Mouse (Mus musculus) erythroblast, adult 5-6 weeks (primary cell): ENCODE measurements around the gene Trdmt1. TPM values are rescaled to one million over a fixed set of nuclear protein-coding genes. Genes with fewer than 3 reads are reported as not detected.
"Not testable (repeated sequence)": the region's sequence is repeated elsewhere in the genome, so short reads cannot be mapped to it uniquely, and the experiment has no call there.

Experiments
- ATAC-seq: replicated peaks from 2 replicates; pipeline ENCODE4 v1.8.0; 2016; ENCODE audit warnings: moderate number of reproducible peaks, mild to moderate bottlenecking, moderate TSS enrichment, inconsistent platforms; ENCODE audit not compliant: poor library complexity, low FRiP score, severe bottlenecking
- total RNA-seq, 2 experiments: library from RNA; stranded (forward) in 1 of 2; stranded (reverse) in 1 of 2; fragments of 150-400 nt in 1 of 2; fragments of 200-764, 138-1000 nt in 1 of 2; gene quantifications; 2 replicates each; pipeline versions ENCODE4 v1.2.3 to v1.2.4; 2015 to 2017; ENCODE audit warnings: low replicate concordance in 2 of 2

The Trdmt1 gene
- total RNA-seq (2015; ENCODE audit: low replicate concordance) (8.6 and 9.2 TPM in 2 replicates), total RNA-seq (2017; ENCODE audit: low replicate concordance) (2.2 and 3.8 TPM in 2 replicates)

DNA sequence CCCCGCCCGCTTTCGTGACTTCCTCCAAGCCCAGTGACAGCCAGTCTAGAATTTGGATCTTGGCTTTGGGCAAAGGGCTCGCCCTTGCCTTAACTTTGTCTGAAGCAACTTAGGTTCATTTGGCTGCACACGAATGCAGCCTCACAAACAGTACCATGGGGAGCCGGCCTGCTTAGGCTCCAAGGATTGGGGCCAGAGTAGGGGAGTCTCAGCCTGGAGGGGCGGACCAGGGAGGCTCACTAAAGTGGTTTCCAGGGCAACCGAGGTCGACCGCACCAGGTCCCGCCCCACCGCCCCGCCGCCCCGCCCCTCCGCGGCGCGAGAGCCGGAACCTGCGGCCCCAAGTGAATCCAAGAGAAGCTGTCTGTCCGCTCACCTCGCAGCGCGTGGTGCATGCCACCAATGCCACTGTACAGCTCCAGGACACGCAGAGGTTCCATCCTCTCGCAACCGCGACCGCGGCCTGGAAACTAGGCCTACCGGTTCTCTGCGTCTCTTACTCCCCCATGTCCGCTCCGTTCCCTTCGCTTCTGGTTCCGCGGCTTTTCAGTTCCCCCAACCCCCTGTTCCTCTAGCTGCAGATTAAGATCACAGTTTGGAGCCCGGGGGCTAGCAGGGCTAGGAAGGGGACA is at the start of gene Trdmt1:
Trdmt1 (minus strand) TSS at position 476 of the 632 bp plus-strand sequence.
- peak; percentile 96 for ATAC-seq

DNA sequence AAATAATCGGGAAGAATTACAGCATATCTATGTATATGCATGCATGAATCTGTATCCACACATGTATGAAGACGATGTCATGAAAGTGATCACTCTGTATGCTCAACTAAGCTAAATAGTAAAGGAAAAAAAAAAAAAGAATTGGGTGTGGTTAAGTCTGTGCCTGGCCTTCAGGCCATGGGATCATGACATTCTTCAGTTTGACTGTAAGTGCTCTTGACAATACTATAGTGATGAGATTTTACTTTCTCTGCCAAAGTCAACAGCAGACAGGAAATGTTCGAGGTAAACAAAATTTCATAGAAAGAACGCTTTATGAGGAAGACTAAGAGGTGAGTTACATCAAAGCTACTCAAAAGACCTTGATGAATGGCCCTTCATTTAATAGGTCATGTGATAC is 48.9 kb upstream of the Trdmt1 start:
- ATAC-seq: no peak

DNA sequence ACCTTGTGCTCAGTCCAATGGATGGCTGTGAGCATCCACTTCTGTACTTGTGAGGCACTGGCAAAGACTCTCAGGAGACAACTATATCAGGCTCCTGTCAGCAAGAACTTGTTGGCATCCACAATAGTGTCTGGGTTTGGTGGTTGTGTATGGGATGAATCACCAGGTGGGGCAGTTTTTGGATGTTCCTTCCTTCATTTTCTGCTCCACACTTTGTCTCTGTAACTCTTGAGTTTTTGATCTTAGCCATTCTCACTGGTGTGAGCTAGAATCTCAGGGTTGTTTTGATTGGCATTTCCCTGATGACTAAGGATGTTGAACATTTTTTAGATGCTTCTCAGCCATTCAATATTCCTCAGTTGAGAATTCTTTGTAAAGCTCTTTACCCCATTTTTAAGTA is 39.3 kb upstream of the Trdmt1 start:
- ATAC-seq: not testable (repeated sequence)

DNA sequence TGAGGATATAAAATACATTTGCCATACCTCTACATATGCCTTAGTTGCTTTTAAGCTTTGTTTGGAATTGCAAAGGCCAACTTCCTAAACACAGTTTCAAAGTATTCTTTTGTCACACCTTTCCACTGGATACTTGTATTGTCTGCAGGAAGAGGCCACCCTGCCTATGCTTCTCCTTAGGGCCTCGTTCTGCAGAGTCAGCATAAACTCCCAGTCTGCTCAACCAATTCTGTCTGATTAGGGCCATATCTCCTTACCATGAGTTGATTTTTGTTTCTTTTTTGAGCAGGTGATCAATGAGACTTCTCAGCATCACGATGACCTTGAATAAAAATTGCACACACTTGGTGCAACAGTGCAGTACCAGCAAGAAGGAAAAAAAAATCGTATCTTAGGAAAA is 37.7 kb upstream of the Trdmt1 start:
- no peak for ATAC-seq

DNA sequence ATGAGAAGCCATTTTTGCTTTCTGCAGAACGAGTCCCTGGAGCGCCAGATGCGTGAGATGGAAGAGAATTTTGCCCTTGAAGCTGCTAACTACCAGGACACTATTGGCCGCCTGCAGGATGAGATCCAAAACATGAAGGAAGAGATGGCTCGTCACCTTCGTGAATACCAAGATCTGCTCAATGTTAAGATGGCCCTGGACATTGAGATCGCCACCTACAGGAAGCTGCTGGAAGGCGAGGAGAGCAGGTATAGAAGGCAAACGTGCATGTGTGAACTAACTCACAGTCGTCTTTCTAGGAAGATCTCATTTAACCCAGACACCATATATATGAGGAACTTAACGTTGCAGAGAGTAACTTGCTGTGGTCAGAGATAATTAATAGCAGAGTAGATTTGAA is 35.5 kb upstream of the Trdmt1 start:
- ATAC-seq: no peak

DNA sequence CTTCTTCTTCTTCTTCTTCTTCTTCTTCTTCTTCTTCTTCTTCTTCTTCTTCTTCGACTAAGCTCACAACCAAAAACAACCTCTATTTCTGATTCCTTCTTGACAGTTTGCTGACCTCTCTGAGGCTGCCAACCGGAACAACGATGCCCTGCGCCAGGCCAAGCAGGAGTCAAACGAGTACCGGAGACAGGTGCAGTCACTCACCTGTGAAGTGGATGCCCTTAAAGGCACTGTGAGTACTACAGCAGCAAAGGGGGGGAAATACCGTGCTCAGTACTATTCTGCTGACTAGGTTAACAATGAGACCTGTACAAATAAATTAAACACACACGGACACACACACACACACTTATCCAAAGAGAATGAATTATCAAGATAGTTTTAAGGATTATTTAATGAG is 34.8 kb upstream of the Trdmt1 start:
- ATAC-seq: no peak

DNA sequence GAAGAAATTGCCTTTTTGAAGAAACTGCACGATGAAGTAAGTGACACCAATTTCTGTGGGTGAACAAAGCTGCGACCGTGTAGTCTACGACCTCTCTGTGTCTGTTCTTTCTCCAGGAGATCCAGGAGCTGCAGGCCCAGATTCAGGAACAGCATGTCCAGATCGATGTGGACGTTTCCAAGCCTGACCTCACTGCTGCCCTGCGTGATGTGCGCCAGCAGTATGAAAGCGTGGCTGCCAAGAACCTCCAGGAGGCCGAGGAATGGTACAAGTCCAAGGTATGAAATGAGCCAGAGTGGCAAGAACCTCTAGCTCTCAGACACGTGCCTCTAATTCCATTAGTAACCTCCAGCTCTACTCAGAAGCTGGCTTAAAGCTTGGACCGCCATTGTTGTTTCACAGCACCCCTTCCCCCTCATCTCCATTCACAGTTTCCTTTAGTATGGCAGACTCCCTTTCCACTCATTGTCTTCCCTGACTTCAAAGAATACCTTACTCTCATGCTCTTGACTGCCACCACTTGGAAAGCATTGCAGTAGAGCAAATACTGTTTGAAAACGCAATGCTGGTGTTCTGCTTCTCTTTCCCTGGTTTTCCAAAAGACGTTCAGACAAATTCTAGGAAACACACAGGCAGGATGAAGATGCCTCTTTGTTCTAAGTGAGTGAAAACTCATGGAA is 34.1 kb upstream of the Trdmt1 start:
- ATAC-seq: no peak

DNA sequence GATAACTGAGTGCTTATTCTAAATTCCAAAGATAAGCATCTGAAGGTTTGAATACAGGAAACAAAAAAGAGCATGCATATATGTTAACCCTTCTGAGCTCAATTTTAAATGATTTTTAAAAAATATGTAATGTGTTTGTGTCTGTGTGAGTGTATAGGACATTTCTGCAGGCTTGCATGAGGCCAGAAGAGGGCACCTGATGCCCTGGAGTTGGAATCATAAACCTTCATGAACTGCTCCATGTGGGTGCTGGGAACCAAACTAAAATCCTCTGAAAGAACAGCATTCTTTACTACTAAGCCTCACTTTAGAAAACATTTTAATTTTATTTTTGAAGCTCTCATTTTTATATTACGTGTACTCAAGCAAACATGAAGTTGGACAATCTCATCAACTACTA is 32.9 kb upstream of the Trdmt1 start:
- ATAC-seq: no peak

DNA sequence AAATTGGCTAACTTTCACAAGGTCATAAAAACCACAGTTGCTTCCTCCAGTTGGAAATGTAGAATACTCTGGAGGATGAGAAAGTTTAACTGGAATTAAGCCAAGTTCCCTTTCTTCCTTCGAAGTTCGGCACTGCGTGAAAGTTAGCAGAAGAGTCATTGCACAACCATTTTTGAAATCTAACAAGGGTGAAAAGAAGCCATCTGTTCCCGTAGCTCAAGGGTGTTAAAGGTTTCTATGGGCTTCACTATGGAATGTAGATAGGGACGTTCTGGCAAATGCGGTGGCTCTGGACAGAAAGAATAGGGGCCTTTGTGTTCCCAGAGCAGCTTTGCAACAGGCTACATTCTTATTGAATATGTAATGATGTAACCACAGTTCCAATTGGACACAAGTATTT is 31.5 kb upstream of the Trdmt1 start:
- ATAC-seq: no peak

DNA sequence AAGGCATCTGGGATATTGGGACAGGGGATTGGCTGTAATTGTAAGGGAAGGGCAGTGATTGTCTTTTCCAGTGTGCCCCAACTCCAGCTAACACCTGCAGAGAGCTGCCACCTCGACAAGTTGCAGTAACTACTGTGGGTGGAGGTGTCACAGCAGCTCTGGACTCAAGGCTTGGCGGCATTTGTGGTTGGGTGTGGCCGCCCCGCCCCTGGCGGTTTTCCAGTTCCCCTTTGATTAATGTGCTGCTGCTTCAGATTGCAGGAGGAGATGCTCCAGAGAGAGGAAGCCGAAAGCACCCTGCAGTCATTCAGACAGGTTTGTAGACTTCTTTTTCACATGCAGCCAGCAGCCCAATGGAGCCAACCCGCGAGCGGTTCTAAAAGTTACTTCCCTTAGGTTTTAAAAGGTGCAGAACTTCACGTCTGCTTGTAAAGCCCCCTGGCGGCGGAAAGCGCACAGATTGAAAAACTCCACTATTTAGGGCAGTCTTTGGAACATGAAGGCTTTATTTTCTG is 30.9 kb upstream of the Trdmt1 start:
- no peak for ATAC-seq

DNA sequence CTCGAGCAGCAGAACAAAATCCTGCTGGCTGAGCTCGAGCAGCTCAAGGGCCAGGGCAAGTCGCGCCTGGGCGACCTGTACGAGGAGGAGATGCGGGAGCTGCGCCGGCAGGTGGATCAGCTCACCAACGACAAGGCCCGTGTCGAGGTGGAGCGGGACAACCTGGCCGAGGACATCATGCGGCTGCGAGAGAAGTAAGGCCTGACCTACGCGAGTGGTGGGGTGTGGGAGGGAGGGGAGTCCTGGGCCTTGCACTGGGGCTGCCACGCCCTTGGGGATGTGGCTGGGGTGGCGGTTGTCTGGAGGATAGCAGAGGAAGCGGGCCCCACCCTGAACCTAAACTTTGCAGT is 30.3 kb upstream of the Trdmt1 start:
- ATAC-seq: no peak

DNA sequence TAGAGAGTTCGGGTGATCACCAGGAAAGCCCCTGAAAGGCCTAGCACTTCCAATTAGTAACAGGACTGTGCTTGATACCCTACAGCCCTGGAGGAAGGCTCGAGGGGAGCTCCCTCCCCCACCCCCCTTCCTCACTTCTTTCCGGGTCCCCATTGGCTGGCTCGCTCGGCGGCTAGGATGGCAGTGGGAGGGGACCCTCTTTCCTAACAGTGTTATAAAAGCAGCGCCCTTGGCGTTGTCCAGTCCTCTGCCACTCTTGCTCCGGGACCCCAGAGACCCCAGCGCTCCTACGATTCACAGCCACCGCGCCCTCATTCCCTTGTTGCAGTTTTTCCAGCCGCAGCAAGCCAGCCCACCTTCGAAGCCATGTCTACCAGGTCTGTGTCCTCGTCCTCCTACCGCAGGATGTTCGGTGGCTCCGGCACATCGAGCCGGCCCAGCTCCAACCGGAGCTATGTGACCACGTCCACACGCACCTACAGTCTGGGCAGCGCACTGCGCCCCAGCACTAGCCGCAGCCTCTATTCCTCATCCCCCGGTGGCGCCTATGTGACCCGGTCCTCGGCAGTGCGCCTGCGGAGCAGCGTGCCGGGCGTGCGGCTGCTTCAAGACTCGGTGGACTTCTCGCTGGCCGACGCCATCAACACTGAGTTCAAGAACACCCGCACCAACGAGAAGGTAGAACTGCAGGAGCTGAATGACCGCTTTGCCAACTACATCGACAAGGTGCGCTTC is 29.8 kb upstream of the Trdmt1 start:
- ATAC-seq: no peak; the same call in 1 of the 2 replicates

DNA sequence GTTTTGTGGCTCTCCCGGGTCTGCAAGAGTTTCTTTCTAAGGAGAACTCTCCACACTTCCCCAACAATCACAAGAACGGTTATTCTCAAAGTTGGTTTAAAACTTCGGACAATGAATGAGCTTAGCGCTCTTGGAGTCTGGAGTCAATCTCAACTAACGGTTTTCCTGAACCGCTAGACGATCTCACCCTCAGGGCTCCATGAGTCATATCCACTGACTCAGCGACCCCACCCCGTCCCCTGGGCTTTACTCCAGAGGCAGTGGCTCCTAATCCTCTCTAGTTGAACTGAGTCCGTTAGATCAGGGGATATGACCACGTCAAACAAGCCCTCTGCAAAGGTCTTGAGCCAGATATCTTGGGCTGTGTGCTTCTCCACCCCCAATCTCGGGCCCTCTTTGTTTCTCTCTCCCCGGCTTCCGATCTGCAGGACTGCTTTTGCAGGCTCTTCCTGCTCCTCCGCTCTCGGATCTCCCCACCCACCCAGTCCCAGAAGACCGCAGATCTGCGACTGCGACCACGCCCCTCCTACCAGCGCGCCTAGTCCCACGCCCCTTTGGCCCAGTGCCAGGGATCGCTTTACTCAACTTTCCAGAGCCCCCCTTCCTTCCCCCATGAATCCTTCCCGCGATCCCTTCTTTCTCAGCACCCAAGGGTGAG is 29.1 kb upstream of the Trdmt1 start, which contains the start of gene Vim:
Vim (plus strand) TSS at position 520 of the 658 bp plus-strand sequence.
- no peak for ATAC-seq

DNA sequence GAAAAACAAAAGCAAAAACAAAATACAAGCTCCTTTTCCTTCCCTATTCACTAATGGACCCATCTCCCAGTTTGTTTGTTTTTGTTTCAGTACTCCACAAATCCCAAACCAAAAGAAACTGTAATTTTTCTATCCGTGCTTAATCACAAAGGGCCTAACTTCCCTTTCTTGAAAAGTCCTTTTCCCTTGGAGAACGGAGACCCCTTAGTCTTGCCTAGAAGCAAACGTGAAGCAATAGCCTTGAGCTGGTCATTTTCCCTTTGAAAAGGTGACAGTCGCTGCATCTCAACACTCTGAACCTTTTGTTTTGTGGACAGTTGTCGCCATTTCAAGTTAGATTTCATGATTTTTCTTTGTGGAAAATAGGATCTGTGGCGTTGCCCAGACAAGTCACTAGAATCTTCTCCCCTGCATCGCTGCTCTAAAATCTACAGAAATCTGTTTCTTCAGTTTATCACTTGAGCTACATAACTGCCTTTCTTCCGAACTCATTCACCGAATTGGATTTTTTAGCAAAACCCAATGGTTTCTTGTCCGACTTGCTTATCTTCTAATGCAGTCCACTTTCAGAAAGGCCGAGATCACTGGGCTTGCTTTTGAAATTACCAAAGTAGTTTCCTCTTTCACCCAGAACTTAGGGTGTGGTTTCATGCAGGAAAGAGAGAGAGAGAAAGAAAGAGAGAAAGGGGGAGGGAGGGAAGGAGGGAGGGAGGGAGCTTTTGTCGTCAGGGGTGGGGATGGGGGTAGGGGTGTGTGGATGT is 28.4 kb upstream of the Trdmt1 start:
- no peak for ATAC-seq

DNA sequence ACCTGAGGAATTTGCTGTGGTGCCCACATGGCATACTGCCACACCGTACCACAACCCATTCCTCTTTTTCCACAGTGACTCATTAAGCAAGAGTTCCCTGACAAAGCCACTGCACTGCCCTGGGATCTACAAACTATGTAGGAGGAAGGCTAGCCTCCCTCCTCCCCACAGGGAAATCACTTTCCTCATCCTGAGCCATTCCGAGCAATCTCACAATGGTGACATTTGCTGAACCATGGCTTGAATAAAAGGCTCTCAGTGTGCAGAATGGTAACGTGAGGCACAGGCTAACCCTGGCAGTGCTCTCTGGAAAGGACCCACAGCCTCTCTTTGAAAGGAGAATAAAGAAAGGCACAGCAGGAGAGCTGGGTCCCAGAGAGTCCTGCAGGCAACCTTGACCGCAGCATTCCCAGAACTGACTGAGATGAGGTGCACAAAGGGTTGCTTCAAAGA is 27.7 kb upstream of the Trdmt1 start:
- ATAC-seq: no peak

DNA sequence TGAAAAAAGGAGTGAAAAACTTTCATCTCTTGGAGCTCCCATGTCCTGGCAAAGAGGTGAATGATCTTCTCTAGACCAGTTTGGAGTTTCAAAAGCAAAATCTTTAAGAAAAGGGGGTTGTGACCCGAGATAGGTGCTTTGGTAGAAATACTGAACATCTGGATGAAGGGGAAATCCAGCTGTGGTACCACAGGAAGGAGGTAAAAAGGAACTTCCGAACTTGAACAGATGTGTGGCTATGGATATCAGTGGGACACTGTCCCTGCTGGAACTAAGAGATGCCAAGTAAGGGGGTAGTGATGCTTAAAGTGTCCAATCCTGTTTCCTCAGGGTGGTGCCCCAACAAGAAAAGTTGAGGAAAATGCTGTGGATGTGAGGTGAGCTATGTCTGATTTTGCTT is 25.7 kb upstream of the Trdmt1 start:
- ATAC-seq: no peak

DNA sequence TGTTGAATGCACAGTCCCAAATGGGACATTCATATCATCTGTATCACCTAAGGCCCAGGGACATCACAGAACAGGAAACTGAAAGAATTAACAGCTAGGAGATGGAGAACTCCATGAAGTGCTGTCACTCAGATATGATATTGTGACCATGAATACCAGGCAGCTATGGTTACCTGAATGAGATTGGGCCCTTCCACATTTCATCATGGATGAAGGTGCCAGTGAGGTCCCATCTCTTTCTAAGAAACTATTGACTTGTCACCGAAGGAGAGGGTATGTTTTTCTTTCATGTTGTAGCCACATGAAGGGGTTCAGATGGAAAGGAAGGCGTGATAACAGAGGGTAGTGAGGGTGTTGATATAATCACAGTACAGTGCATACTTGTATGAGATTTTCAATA is 15.9 kb upstream of the Trdmt1 start:
- ATAC-seq: no peak

DNA sequence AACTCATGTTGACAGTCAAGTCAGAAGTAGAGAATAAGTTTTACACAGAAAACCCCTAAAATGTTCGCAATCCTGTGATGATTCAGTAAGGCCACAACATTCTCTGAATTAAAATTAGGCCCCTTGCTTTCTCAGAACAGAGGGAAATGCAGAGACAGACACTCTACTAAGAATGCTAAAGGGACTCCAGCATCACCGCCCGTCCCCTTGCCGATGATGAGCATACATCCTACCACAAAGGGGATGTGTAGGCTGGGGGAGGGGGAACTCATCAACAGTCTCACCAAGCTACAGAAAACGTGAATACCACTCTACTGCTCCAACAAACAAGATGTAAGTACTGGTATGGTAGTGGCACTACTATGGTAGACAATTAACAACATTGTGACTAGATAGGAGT is 15.3 kb upstream of the Trdmt1 start:
- ATAC-seq: no peak

DNA sequence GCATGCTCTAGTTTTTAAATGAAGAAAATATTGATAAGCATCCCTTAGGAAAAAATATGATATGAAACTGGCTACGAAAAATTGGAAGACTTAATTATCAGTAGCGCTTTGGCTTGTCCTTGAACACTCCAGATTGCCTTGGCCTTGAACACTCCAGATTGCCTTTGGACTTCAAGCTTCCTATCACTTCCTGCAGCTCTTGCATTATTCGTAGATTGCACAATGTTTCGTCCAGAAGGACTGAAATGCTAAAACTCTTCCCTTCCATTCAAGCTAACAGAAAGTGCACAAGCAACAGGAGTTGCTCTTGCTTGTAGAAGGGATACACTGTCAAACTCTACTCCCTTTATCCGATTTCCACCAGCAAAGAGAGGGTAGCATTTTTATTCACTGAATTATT is 14.8 kb upstream of the Trdmt1 start:
- no peak for ATAC-seq
